Mouse (Mus musculus) ovary, postnatal 14 days (tissue): ENCODE measurements at regions not wholly inside any gene's neighbourhood (a gene's known extent, or its start where the extent isn't known, plus 50 kb on each side); places are given as distances from the start of the nearest gene placed in this dataset.

Source experiments
- DNase-seq: peaks from one replicate; pipeline ENCODE4 v3.0.0; 2022; ENCODE audit warnings: low spot score

- no peak for DNase-seq
Observed at GRCm38 (mm10) chr1:73214305-73214946, 198.7 kb upstream of the Tnp1 start.

GRCm38 (mm10) chr1:73207421-73207820 is 191.7 kb upstream of the Tnp1 start:
- no peak for DNase-seq

GRCm38 (mm10) chr1:73205788-73206187 is 190.1 kb upstream of the Tnp1 start:
- DNase-seq, result no peak

GRCm38 (mm10) chr1:73200112-73200511 is 184.4 kb upstream of the Tnp1 start:
- DNase-seq, result no peak

GRCm38 (mm10) chr1:73190832-73191231 is 175.1 kb upstream of the Tnp1 start:
- no peak for DNase-seq

- no peak for DNase-seq
Observed at GRCm38 (mm10) chr1:73188796-73189195, 173.1 kb upstream of the Tnp1 start.

GRCm38 (mm10) chr1:73184477-73184876 is 168.8 kb upstream of the Tnp1 start:
- no peak for DNase-seq

GRCm38 (mm10) chr1:73178810-73179209 is 163.1 kb upstream of the Tnp1 start:
- no peak for DNase-seq

- no peak for DNase-seq
Observed at GRCm38 (mm10) chr1:73177076-73177475, 161.4 kb upstream of the Tnp1 start.

- DNase-seq, result no peak
Observed at GRCm38 (mm10) chr1:73170668-73171008, 154.9 kb upstream of the Tnp1 start.

GRCm38 (mm10) chr1:73169929-73170667 is 154.4 kb upstream of the Tnp1 start:
- no peak for DNase-seq

- DNase-seq, result no peak
Observed at GRCm38 (mm10) chr1:73169077-73169869, 153.6 kb upstream of the Tnp1 start.

- DNase-seq, result no peak
Observed at GRCm38 (mm10) chr1:73160199-73160598, 144.5 kb upstream of the Tnp1 start.

GRCm38 (mm10) chr1:73159405-73159976 is 143.8 kb upstream of the Tnp1 start:
- no peak for DNase-seq

GRCm38 (mm10) chr1:73153438-73154097 is 137.9 kb upstream of the Tnp1 start:
- DNase-seq, result no peak

GRCm38 (mm10) chr1:73149926-73150325 is 134.2 kb upstream of the Tnp1 start:
- no peak for DNase-seq

GRCm38 (mm10) chr1:73142845-73143244 is 127.1 kb upstream of the Tnp1 start:
- DNase-seq, result no peak

GRCm38 (mm10) chr1:73140557-73141345 is 125.0 kb upstream of the Tnp1 start:
- no peak for DNase-seq

- DNase-seq, result no peak
Observed at GRCm38 (mm10) chr1:73130215-73130861, 114.6 kb upstream of the Tnp1 start.

- no peak for DNase-seq
Observed at GRCm38 (mm10) chr1:73123012-73123411, 107.3 kb upstream of the Tnp1 start.

GRCm38 (mm10) chr1:73118661-73119060 is 103.0 kb upstream of the Tnp1 start:
- peak; percentile 11 for DNase-seq
